Mouse (Mus musculus): Measurements from ENCODE around the gene Gm20425. TPM values are rescaled to one million over a fixed set of nuclear protein-coding genes. Genes with fewer than 3 reads are reported as not detected.

Gm20425 gene
- total RNA-seq, 2 experiments from 2014 or later = 0.17 TPM; not detected in 1

DNA sequence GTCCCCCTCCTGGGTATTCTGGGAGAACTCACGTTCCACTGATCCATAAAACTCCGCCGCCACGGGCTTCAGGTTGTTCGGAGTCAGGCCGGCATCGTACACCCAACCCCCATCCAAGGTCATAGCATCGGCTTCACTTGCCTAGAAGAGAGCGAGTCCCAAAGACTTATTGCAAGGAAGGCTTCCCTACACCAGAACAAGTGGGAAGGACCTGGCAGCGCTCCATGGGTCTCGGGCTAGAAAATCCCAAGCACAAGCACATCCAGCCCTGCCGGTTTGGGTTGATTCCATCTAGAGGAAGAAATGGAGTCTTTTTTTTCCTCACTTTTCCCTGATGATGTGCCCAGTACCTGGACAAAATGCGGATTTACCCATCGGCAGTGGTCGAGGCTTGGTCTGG, 3.3 kb downstream of the Gm20425 start:
- ATAC-seq (replicated peaks; ENCODE audit: poor library complexity, severe bottlenecking) = no peak

- peak; percentile 61 for ATAC-seq (replicated peaks; ENCODE audit: poor library complexity, severe bottlenecking)
Measured at GRCm38 (mm10) chr9:103225464-103225863, 4.6 kb downstream of the Gm20425 start.

- no peak for ATAC-seq (replicated peaks; ENCODE audit: poor library complexity, severe bottlenecking)
Measured at GRCm38 (mm10) chr9:103224721-103225120, 5.4 kb downstream of the Gm20425 start.

DNA sequence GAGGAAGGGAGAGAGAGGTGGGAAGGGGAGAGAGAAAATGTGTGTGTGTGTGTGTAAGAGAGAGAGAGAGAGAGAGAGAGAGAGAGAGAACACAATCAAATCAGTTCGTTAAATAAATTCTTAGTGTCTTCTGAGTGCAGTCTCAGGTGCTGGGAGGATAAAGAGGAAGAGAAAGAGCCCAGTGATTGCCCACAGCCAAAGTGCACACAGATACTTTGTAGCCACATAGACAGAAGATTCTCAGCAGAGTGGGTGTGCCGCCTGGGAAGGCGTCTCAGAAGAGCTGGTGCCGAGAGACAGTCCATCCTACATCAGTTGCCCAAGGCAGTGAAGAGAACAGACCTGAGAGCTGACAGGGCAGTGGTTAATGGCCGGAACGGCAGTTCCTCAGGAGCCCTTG, 15.8 kb downstream of the Gm20425 start:
- no peak for ATAC-seq (replicated peaks; ENCODE audit: poor library complexity, severe bottlenecking)

- no peak for ATAC-seq (replicated peaks; ENCODE audit: poor library complexity, severe bottlenecking)
Measured at GRCm38 (mm10) chr9:103213631-103214030, 16.5 kb downstream of the Gm20425 start.

GRCm38 (mm10) chr9:103212654-103213420, 17.3 kb downstream of the Gm20425 start:
- no peak for ATAC-seq (replicated peaks; ENCODE audit: poor library complexity, severe bottlenecking)

DNA sequence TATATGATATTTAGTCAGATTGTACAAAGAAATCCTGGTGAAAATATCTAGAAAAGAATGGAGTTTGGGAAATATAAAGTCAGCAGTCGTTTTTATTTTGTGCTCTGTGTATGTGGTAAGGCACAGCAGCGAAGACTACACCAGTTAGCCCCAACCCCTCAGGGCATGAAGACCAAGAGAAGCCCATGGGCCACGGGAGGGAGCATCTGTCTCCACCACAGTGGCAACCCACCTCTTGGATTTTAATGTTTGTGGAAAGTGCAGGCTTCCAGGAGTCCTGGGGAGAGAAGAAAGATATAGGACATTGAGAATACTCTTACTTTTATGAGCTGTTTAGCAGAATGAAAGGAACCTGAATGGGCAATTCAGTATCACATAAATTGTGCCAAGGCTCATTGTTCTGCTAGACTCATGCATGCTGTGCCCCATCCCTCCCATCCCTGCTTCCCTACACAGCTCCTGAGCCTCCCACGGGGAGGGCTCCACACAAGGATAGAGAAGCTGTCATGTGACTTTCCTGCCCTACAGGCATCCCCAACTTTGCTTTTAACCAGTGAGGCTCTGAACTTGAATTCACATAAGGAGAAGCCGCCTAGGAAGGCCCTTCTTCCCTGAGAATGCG, 21.2 kb downstream of the Gm20425 start:
- no peak for ATAC-seq (replicated peaks; ENCODE audit: poor library complexity, severe bottlenecking)

- peak; percentile 100 for ATAC-seq (replicated peaks; ENCODE audit: poor library complexity, severe bottlenecking)
Measured at GRCm38 (mm10) chr9:103207846-103208245, 22.3 kb downstream of the Gm20425 start.

GRCm38 (mm10) chr9:103205786-103206185, 24.3 kb downstream of the Gm20425 start:
- no peak for ATAC-seq (replicated peaks; ENCODE audit: poor library complexity, severe bottlenecking)

DNA sequence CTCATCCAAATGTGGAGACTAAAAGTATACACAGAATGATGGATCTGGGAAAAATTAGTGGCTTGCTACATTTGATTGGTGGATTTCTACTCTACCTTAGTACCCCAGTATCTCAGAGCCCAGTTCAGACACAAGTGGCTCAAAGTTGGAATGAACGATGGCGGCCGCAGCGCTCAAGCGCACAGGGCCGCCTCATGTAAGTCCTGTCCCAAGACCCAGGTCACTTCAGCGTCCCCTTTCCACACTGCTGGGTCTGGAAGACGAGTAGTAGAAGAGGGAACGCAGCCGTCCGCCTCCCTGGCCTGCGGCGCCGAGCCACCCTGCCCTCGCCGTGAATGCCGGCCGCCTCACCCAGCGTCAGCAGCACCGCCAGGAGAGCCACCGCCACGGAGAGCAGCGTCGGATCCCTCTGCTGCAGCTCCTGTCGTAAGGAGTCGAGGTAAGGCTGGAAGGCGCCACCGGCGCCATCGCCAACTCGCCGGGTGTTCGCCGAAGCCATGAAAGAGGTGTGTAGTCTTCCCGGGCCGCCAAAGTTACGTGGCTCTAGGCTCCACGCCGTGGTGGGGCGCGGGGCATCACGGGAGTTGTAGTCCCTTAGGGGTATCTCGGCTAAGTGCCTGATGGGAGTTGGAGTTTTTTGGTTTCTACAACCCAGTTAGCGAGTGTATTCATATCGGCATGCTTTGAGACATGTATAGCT, 28.4 kb downstream of the Gm20425 start, which contains the start of gene Srprb:
Gene Srprb (minus strand): TSS at position 577 of the 700 bp plus-strand sequence.
- peak; percentile 99 for ATAC-seq (replicated peaks; ENCODE audit: poor library complexity, severe bottlenecking)

GRCm38 (mm10) chr9:103188416-103188815, 41.7 kb downstream of the Gm20425 start:
- ATAC-seq (replicated peaks; ENCODE audit: poor library complexity, severe bottlenecking) = no peak

DNA sequence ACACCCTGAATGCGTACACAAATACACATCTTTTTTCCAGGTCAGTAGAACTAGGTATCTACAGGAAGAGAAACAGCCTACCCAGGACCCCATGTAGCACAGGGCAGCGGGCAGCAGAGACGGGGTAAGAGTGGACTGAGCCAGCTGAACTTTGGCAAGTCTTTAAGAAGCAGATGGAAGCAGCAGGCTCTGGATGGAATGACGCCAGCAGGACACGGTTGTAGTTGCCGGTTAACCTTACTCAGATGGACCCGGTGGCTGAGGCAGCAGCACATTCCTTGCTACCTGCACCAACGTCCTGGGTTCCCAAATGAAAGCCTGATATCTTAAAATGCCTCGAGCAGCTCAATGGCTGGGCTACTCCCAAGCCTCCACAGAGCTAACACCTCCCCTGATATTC, 43.4 kb downstream of the Gm20425 start:
- ATAC-seq (replicated peaks; ENCODE audit: poor library complexity, severe bottlenecking) = no peak

- no peak for ATAC-seq (replicated peaks; ENCODE audit: poor library complexity, severe bottlenecking)
Measured at GRCm38 (mm10) chr9:103185946-103186345, 44.2 kb downstream of the Gm20425 start.

DNA sequence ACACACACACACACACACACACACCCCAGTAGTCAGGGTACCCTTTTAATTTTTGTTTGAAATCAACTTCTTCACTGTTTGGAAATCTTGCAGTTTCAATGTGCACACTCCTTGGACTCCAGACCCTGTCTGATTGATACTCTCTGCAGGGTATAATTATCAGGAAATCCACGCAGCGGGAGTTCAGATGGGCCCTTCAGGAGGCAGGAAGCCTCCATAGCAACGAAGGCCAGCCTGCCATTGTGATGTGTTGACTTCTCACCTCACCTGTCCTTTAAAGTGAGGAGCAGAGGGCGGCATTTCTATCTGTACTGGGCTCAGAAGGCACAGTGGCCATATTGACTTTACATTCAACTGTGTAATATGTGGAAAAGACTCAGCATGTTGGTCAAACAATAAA, 45.3 kb downstream of the Gm20425 start:
- no peak for ATAC-seq (replicated peaks; ENCODE audit: poor library complexity, severe bottlenecking)

- ATAC-seq (replicated peaks; ENCODE audit: poor library complexity, severe bottlenecking) = no peak
Measured at GRCm38 (mm10) chr9:103181886-103182285, 48.2 kb downstream of the Gm20425 start.

- peak; percentile 93 for ATAC-seq (replicated peaks; ENCODE audit: poor library complexity, severe bottlenecking)
Measured at GRCm38 (mm10) chr9:103180807-103181565, 49.1 kb downstream of the Gm20425 start.

DNA sequence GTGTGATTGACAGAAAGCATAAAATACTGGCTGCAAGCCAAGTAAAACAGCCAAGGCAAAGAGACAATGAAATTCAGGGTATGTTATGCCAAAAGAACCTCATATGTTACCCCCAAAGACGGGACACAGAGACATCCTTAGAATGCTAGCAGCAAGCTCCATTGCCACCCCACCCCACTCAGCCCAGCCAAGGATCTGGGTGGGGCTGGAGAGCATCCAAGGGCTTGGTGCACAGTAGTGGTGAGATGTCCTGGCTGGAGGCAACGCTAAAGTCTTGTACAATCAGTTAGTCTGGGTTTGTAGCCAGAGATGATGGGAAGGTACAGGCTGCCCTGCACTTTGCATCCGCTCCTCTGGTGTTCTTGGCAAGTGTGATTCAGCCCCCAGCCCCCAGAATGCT, 49.8 kb downstream of the Gm20425 start:
- ATAC-seq (replicated peaks; ENCODE audit: poor library complexity, severe bottlenecking) = no peak

- ATAC-seq (replicated peaks; ENCODE audit: poor library complexity, severe bottlenecking) = peak; percentile 69
Measured at GRCm38 (mm10) chr9:103175692-103176091, 54.4 kb downstream of the Gm20425 start.

DNA sequence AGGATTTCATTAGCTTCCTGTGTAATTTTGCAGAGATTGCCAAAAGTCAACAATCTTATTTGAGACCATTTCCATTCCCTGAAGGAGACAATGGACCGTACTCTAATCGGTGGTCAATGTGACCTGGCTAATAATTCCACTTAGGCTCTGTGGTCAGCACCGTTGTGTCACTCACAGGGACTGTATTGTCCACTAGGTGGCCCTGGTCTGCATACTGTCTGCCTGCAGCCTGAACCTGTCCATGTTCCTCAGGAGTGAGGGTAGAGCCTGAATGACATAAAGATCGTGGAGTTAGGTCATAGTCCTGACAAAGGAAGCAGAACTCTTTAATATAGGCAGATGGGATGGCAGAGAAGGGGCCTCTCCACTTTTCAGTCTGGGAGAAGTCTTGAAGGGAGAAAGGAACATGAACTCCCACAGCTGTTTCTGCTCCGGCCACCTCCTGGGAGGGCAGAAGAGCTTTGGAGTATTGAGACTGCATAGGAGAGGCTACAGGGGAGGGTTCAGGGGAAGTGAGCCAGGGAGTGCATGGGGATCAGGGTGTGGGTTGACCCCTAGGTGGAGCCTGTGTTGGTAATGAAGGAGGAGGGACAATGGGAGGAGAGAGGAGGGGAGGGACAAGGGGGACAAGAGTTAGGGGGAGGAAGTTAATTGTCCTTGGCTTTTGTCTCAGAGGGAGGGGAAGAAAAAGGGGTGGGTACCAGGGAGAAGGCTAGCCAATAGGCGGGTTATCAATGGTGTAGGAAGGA, 55.2 kb downstream of the Gm20425 start:
- ATAC-seq (replicated peaks; ENCODE audit: poor library complexity, severe bottlenecking) = peak; percentile 81

- ATAC-seq (replicated peaks; ENCODE audit: poor library complexity, severe bottlenecking) = no peak
Measured at GRCm38 (mm10) chr9:103168771-103169170, 61.3 kb downstream of the Gm20425 start.

Measured in granulocyte monocyte progenitor cell, adult 5-6 weeks (primary cell).